Mouse (Mus musculus): ENCODE data around the gene Cyp2w1. TPM values are rescaled to one million over a fixed set of nuclear protein-coding genes. Genes with fewer than 3 reads are reported as not detected.
A peak's percentile ranks its signal among the peaks of the same experiment; 100 is the strongest.

Cyp2w1 gene
- total and polyA plus RNA-seq, 2 experiments from 2014 or later: not detected

DNA sequence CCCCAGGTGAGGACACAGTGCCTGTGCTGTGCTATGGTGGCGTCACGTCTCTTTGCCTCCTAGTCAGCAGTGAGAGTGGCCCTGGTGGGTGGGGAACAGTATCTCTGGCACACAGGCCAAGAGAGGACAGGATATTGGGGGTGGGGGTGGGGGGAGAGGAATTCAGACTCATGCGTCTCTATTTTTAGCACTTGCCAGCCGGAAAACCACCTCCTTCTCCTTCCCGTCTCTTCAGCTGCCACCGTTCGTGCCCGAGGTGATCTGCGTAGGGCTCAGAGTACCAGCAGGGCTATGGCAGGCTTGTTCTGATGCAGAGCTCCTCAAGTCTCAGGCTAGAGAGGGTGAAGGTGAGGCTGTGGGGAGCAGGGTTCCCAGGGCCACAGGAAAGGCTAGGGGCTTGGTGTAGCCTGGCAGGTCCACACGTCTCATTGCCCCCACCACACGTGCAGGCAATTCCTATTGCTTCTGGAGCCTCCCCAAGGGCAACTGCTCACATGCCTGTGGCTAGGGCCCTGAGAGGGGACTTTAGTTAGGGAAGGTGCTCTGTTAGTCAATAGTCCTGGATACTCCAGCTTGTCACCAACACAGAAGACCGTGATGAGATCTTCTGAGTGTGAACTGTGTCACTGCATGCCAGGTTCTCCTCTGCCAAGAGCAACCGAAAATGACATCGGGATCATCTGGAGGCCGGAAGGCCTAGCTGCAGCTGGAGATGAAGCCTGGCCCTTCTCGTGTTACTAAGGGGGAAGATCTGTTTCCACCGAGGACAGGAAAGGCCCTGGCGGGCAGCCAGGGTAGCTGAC, 25.3 kb downstream of the Cyp2w1 start, which contains the start of gene Gpr146:
Gene Gpr146, plus strand, starts transcription at position 230 of the 803 bp plus-strand sequence.
- H3K9ac ChIP-seq: no peak within 1 kb of the TSS
- TF ChIP-seq CTCF (IDR thresholded peaks at IDR 0.05; ENCODE audit: low read depth): no peak
- H3K9me3 ChIP-seq (ENCODE audit: low read length): no peaks in the 10 kb centered on the region
- H3K4me3 ChIP-seq (ENCODE audit: low read depth, low read length): no peak within 1 kb of the TSS
- 75% methylated on average over 18 of the region's 18 CpGs for WGBS
- no peaks in the 10 kb centered on the region for H3K27me3 ChIP-seq (ENCODE audit: insufficient read depth, low read length)
- H3K27ac ChIP-seq (ENCODE audit: low read depth, low read length): no peak within 1 kb of the TSS
- DNase-seq (no peak), ATAC-seq (no peak)
- H3K36me3 ChIP-seq (ENCODE audit: insufficient read depth): no peaks in the 10 kb centered on the region
- no peaks in the 10 kb centered on the region; the same call in 1 of the 2 replicates for H3K4me1 ChIP-seq (ENCODE audit: insufficient read depth)
- H3K4me2 ChIP-seq (ENCODE audit: low read depth): no peak within 1 kb of the TSS

DNA sequence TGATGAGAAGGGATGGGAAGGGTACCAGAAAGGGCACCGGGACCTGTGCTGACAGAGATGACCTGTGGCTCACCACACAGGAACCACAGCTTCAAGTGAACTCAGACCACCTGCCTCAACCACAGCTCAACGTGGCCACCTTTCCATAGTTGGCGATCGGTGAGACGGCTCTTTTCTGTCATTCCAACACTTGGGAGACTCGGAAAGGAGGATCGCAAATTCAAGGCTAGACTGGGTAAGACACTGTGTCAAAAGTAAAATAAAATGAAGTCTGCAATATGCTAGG, 25.8 kb downstream of the Cyp2w1 start:
- no peaks in the 10 kb centered on the region for H3K9me3 ChIP-seq (ENCODE audit: low read length)
- H3K27ac ChIP-seq (ENCODE audit: low read depth, low read length): no peak overlapping the region
- H3K4me2 ChIP-seq (ENCODE audit: low read depth): no peak overlapping the region
- no peak overlapping the region for H3K9ac ChIP-seq
- H3K36me3 ChIP-seq (ENCODE audit: insufficient read depth): no peaks in the 10 kb centered on the region
- H3K4me1 ChIP-seq (ENCODE audit: insufficient read depth): no peaks in the 10 kb centered on the region; the same call in 1 of the 2 replicates
- no peak for DNase-seq
- H3K27me3 ChIP-seq (ENCODE audit: insufficient read depth, low read length): no peaks in the 10 kb centered on the region
- H3K4me3 ChIP-seq (ENCODE audit: low read depth, low read length): no peak overlapping the region
- no peak for TF ChIP-seq CTCF (IDR thresholded peaks at IDR 0.05; ENCODE audit: low read depth)
- no peak for ATAC-seq
- WGBS: 90% methylated on average over 7 of the region's 7 CpGs

DNA sequence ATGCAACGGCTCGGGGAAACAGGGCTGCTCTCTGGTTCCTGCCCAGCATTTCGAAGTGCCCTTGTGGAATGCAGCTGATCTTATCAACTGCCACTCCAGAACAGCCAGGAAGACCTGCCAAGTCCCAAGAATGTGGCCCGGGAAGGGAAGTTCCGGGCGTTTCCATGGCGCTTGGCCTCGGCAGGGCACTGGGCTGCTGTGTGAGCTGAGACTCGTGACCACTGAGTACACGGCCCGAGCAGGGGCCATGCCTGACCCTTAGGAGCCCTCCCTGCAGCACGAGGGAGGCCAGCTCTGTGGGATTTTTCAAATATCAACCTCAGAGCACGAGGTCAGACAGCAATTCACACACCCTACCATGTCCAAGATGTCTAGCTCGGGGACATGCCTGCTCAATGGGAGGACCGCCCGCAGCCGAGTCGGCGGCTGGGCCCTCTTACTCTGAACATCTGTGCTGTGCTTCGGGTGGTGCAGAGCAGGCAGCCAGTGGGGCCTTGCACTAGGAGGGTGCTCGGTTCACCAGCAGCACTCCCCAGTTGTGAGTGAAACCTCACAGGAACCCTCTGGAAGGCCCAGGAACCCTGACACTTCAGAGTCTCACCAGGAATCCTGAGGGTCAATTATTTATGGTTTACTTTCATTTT, 26.7 kb downstream of the Cyp2w1 start:
- H3K36me3 ChIP-seq (ENCODE audit: insufficient read depth): no peaks in the 10 kb centered on the region
- peak; percentile 42 for DNase-seq
- H3K9ac ChIP-seq: no peak overlapping the region
- H3K9me3 ChIP-seq (ENCODE audit: low read length): no peaks in the 10 kb centered on the region
- H3K27me3 ChIP-seq (ENCODE audit: insufficient read depth, low read length): no peaks in the 10 kb centered on the region
- no peak overlapping the region for H3K4me2 ChIP-seq (ENCODE audit: low read depth)
- ATAC-seq: peak; percentile 34; the same call in 1 of the 2 replicates
- no peaks in the 10 kb centered on the region; the same call in 1 of the 2 replicates for H3K4me1 ChIP-seq (ENCODE audit: insufficient read depth)
- WGBS: 63% methylated on average over 21 of the region's 21 CpGs
- no peak overlapping the region for H3K4me3 ChIP-seq (ENCODE audit: low read depth, low read length)
- peak overlapping the region; percentile 35; the same call in 1 of the 2 replicates for H3K27ac ChIP-seq (ENCODE audit: low read depth, low read length)
- TF ChIP-seq CTCF (IDR thresholded peaks at IDR 0.05; ENCODE audit: low read depth): no peak

DNA sequence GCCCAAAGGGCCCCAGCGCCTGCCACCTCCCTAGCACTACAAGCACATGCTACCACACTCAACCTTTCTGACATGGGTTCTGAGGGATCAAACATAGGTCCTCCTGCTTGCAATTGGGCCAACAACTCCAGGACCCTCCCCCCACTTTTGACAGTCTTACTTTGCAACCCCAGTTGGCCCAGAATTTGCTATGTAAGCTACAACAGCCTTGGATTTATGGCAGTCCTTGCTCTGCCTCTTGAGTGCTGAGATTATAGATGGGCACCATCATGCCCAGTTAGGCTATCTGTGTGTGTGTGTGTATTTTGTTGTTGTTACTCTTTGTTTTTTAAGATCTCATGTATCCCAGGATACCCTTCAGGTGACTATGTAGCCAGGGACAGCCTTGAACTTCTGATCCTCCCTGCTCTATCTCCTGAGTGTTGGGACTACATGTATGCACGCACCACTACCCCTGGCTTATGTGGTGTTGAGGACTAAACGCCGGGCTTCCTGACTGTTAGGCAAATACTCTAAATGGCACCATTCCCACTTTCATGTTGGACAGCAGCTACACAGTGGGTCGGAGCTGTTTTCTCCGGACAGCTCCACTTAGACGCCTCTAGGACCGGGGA, 27.5 kb downstream of the Cyp2w1 start:
- no peak for TF ChIP-seq CTCF (IDR thresholded peaks at IDR 0.05; ENCODE audit: low read depth)
- peak overlapping the region; percentile 64 for H3K9ac ChIP-seq
- no peaks in the 10 kb centered on the region for H3K36me3 ChIP-seq (ENCODE audit: insufficient read depth)
- H3K4me2 ChIP-seq (ENCODE audit: low read depth): peak overlapping the region; percentile 98
- H3K27me3 ChIP-seq (ENCODE audit: insufficient read depth, low read length): no peaks in the 10 kb centered on the region
- peak overlapping the region; percentile 36; the same call in 1 of the 2 replicates for H3K27ac ChIP-seq (ENCODE audit: low read depth, low read length)
- no peak for ATAC-seq
- H3K9me3 ChIP-seq (ENCODE audit: low read length): no peaks in the 10 kb centered on the region
- DNase-seq: no peak
- H3K4me3 ChIP-seq (ENCODE audit: low read depth, low read length): peak overlapping the region; percentile 54
- 17% methylated on average over 8 of the region's 8 CpGs for WGBS
- no peaks in the 10 kb centered on the region; the same call in 1 of the 2 replicates for H3K4me1 ChIP-seq (ENCODE audit: insufficient read depth)

DNA sequence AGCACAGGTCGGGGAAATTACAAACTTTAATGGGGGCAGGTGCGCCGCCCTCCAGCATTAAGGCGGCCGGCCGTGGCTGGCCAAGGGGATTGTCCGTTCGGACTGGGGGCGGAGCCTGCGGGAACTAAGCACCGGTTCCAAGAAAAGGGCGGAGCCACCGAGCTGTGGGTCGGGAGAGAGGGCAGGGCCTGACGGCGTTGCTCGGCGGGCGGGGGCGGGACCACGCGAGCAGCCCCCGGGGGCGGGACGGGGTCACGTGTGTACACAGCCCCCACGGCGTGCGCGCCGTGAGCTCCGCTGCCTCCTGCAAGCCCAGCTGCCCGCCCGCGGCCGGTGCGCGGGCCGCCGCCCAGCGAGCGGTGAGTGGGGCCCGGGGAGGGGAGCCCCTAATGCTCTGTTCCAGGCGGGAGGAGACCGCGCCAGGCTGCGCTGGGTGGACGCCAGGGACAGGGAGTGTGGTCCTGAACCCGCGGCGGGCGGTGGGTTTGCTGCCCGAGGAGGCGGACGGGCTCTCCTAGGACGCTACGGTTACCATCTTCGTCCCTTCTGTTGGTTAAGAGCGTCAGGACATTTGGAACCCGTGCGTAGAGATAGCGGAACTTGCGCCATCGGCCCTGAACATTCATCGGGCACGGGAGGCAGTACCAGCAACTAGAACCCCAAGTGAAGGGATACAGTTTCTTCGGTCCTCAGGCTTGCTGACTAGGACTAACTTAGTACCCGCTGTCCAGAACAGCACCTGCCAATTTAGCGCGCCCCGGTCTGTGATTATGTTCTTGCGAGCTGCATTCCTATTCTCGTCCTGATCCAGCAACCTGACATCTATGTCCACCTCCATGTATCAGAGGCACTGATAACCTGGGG, 28.2 kb downstream of the Cyp2w1 start:
- Histone ChIP-seq H3K4me2 (ENCODE audit: low read depth) (peak overlapping the region; percentile 98), H3K27ac (ENCODE audit: low read depth, low read length) (peak overlapping the region; percentile 36; the same call in 1 of the 2 replicates), H3K9ac (peak overlapping the region; percentile 64), H3K4me3 (ENCODE audit: low read depth, low read length) (peak overlapping the region; percentile 54), H3K36me3 (ENCODE audit: insufficient read depth) (no peaks in the 10 kb centered on the region), H3K9me3 (ENCODE audit: low read length) (no peaks in the 10 kb centered on the region), H3K4me1 (ENCODE audit: insufficient read depth) (no peaks in the 10 kb centered on the region; the same call in 1 of the 2 replicates), H3K27me3 (ENCODE audit: insufficient read depth, low read length) (no peaks in the 10 kb centered on the region)
- no peak for TF ChIP-seq CTCF (IDR thresholded peaks at IDR 0.05; ENCODE audit: low read depth)
- 1% methylated on average over 70 of the region's 73 CpGs for WGBS
- DNase-seq (peak; percentile 78), ATAC-seq (peak; percentile 72)
